Mouse (Mus musculus) cortical plate, adult 2 months (tissue): ENCODE data around the gene Cdh5.
"Not testable (repeated sequence)": the region's sequence is repeated elsewhere in the genome, so short reads cannot be mapped to it uniquely, and the experiment has no call there.

ENCODE experiments used
- CTCF ChIP-seq: fragments of 200-500 bp; IDR thresholded peaks from 2 replicates; pipeline ENCODE4 v1.5.1; 2011; ENCODE audit warnings: mild to moderate bottlenecking, control low read depth, low read length; ENCODE audit not compliant: insufficient read depth; ENCODE audit errors: extremely low read depth
- POLR2A ChIP-seq: fragments of 200-500 bp; IDR thresholded peaks from 2 replicates; pipeline ENCODE4 v1.6.1; 2011; ENCODE audit warnings: mild to moderate bottlenecking, low read length, control low read depth; ENCODE audit not compliant: insufficient read depth; ENCODE audit errors: extremely low read depth

- not testable (repeated sequence) for TF ChIP-seq CTCF, POLR2A
Measured at GRCm38 (mm10) chr8:104100724-104101123, 701 bp upstream of the Cdh5 start.
